Mouse (Mus musculus): ENCODE measurements around the gene Gm45208.

GRCm38 (mm10) chrX:7762137-7762920, 40.3 kb downstream of the Gm45208 start, which contains the start of gene Tfe3:
- TF ChIP-seq EP300 (IDR thresholded peaks at IDR 0.05) (no peak), CTCF (IDR thresholded peaks at IDR 0.05) (no peak)

Data from lung, postnatal 0 days (tissue).